Mouse (Mus musculus) liver, adult 2 months (tissue): ENCODE results near the gene Mpg. TPM values are rescaled to one million over a fixed set of nuclear protein-coding genes. Genes with fewer than 3 reads are reported as not detected.

Experiments
- DNase-seq: peaks from one replicate; pipeline ENCODE4 v3.0.0-alpha.2; 2011; ENCODE audit warnings: low read depth, low spot score; ENCODE audit errors: extremely low read depth
- H3K27ac ChIP-seq: fragments of 200-500 bp; replicated peaks from 2 replicates; pipeline ENCODE4 v1.5.1; 2012; ENCODE audit warnings: low read depth, mild to moderate bottlenecking, control low read depth, inconsistent platforms, low read length; ENCODE audit not compliant: insufficient read depth
- H3K27me3 ChIP-seq: fragments of 200-500 bp; 2 replicates; pipeline ENCODE4 v1.6.1; 2012; ENCODE audit warnings: mild to moderate bottlenecking, moderate library complexity, low read length, inconsistent platforms; ENCODE audit not compliant: control insufficient read depth, insufficient read depth
- H3K36me3 ChIP-seq: fragments of 200-500 bp; 2 replicates; pipeline ENCODE4 v1.6.1; 2012; ENCODE audit warnings: low read length, inconsistent platforms; ENCODE audit not compliant: control insufficient read depth, insufficient read depth
- H3K4me1 ChIP-seq: fragments of 200-500 bp; 2 replicates; pipeline ENCODE4 v1.6.1; 2011; ENCODE audit warnings: low read length; ENCODE audit not compliant: control insufficient read depth, insufficient read depth
- H3K4me3 ChIP-seq: fragments of 200-500 bp; 2 replicates; pipeline ENCODE4 v1.5.1; 2011; ENCODE audit warnings: low read depth, mild to moderate bottlenecking, control low read depth, low read length, moderate library complexity; ENCODE audit not compliant: insufficient read depth
- H3K79me2 ChIP-seq: fragments of 200-500 bp; 2 replicates; pipeline ENCODE4 v1.6.1; 2012; ENCODE audit warnings: inconsistent platforms, mild to moderate bottlenecking, low read length, moderate library complexity; ENCODE audit not compliant: control insufficient read depth, insufficient read depth
- H3K9ac ChIP-seq: fragments of 200-500 bp; 2 replicates; pipeline ENCODE4 v1.6.1; 2012; ENCODE audit warnings: low read depth, mild to moderate bottlenecking, control low read depth, inconsistent platforms, low read length
- CTCF ChIP-seq: fragments of 200-500 bp; IDR thresholded peaks from 2 replicates; pipeline ENCODE4 v1.5.1; 2011; ENCODE audit warnings: low read depth, low read length, control low read depth
- POLR2A ChIP-seq: fragments of 200-500 bp; IDR thresholded peaks from 2 replicates; pipeline ENCODE4 v1.6.1; 2011; ENCODE audit warnings: low read length, control low read depth; ENCODE audit not compliant: insufficient read depth; ENCODE audit errors: extremely low read depth
- WGBS: fragments of 180-500 bp; shearing (Covaris S2); methylation state at CpG from one replicate; pipeline ENCODE4 v1.1.7; 2018; 5-methylcytosine and 5-hydroxymethylcytosine counted together
- polyA plus RNA-seq: library from polyadenylated mRNA; depleted of rRNA; stranded (reverse); fragments of >200 nt; gene quantifications from 2 replicates; pipeline ENCODE4 v1.2.3, GENCODE M21; 2012; rRNA removed
- total RNA-seq: library from RNA; depleted of rRNA; stranded (reverse); fragments of >200 nt; gene quantifications from 2 replicates; pipeline ENCODE4 v1.2.3, GENCODE M21; 2014; rRNA removed

The Mpg gene
- total RNA-seq, result 9.0 and 10.3 TPM in 2 replicates
- 7.1 and 9.1 TPM in 2 replicates for polyA plus RNA-seq

GRCm38 (mm10) chr11:32226124-32226871 lies at the start of gene Mpg:
Mpg (plus strand) TSS chr11:32226505.
- H3K27me3 ChIP-seq, result no peaks in the 10 kb centered on the region
- 3% methylated on average over 45 of the region's 47 CpGs for WGBS
- H3K36me3 ChIP-seq, result no peaks in the 10 kb centered on the region; the same call in 1 of the 2 replicates
- peak; percentile 76 for DNase-seq
- peak within 1 kb of the TSS; percentile 96 for H3K4me3 ChIP-seq
- peak within 1 kb of the TSS; percentile 81 for H3K27ac ChIP-seq
- H3K79me2 ChIP-seq, result no peaks in the 10 kb centered on the region
- H3K9ac ChIP-seq, result peak within 1 kb of the TSS; percentile 98
- TF ChIP-seq POLR2A (peak; percentile 93), CTCF (no peak)
- peaks cover 18% of the 10 kb centered on the region for H3K4me1 ChIP-seq

GRCm38 (mm10) chr11:32178506-32178905 lies 47.8 kb upstream of the Mpg start:
- WGBS, result 80% methylated on average over 1 of the region's 1 CpGs

GRCm38 (mm10) chr11:32181246-32181645 lies 45.1 kb upstream of the Mpg start:
- H3K36me3 ChIP-seq, result no peaks in the 10 kb centered on the region
- no peak overlapping the region for H3K4me3 ChIP-seq
- DNase-seq, result no peak
- no peaks in the 10 kb centered on the region for H3K4me1 ChIP-seq
- no peak for TF ChIP-seq POLR2A
- no peak for TF ChIP-seq CTCF
- no peak overlapping the region for H3K9ac ChIP-seq
- H3K27me3 ChIP-seq, result no peaks in the 10 kb centered on the region
- 82% methylated on average over 4 of the region's 4 CpGs for WGBS
- H3K79me2 ChIP-seq, result no peaks in the 10 kb centered on the region
- no peak overlapping the region for H3K27ac ChIP-seq

More at GRCm38 (mm10) chr11:32178506-32178905, 47.8 kb upstream of the Mpg start:
- H3K4me3 ChIP-seq, result no peak overlapping the region
- H3K9ac ChIP-seq, result no peak overlapping the region
- no peaks in the 10 kb centered on the region for H3K36me3 ChIP-seq
- no peak overlapping the region for H3K27ac ChIP-seq
- H3K79me2 ChIP-seq, result no peaks in the 10 kb centered on the region
- no peak for TF ChIP-seq POLR2A
- no peak for TF ChIP-seq CTCF
- no peaks in the 10 kb centered on the region for H3K4me1 ChIP-seq
- no peaks in the 10 kb centered on the region for H3K27me3 ChIP-seq
- DNase-seq, result no peak

GRCm38 (mm10) chr11:32181973-32182868 lies 44.1 kb upstream of the Mpg start:
- no peak overlapping the region for H3K27ac ChIP-seq
- no peak overlapping the region for H3K4me3 ChIP-seq
- H3K79me2 ChIP-seq, result no peaks in the 10 kb centered on the region
- TF ChIP-seq POLR2A (no peak), CTCF (peak; percentile 91)
- no peaks in the 10 kb centered on the region for H3K36me3 ChIP-seq
- WGBS, result 42% methylated on average over 24 of the region's 25 CpGs
- DNase-seq, result peak; percentile 33
- no peaks in the 10 kb centered on the region for H3K27me3 ChIP-seq
- no peaks in the 10 kb centered on the region for H3K4me1 ChIP-seq
- H3K9ac ChIP-seq, result no peak overlapping the region

GRCm38 (mm10) chr11:32184469-32184868 lies 41.8 kb upstream of the Mpg start:
- no peak for DNase-seq
- no peak overlapping the region for H3K27ac ChIP-seq
- 87% methylated on average over 8 of the region's 8 CpGs for WGBS
- no peaks in the 10 kb centered on the region for H3K79me2 ChIP-seq
- H3K27me3 ChIP-seq, result no peaks in the 10 kb centered on the region
- no peaks in the 10 kb centered on the region for H3K4me1 ChIP-seq
- TF ChIP-seq POLR2A, result no peak
- TF ChIP-seq CTCF, result no peak
- H3K36me3 ChIP-seq, result no peaks in the 10 kb centered on the region
- no peak overlapping the region for H3K9ac ChIP-seq
- no peak overlapping the region for H3K4me3 ChIP-seq

- Histone ChIP-seq H3K27me3 (no peaks in the 10 kb centered on the region), H3K27ac (no peak overlapping the region), H3K36me3 (no peaks in the 10 kb centered on the region), H3K4me1 (no peaks in the 10 kb centered on the region), H3K9ac (no peak overlapping the region), H3K79me2 (no peaks in the 10 kb centered on the region), H3K4me3 (no peak overlapping the region)
- 83% methylated on average over 3 of the region's 3 CpGs for WGBS
- DNase-seq, result no peak
- TF ChIP-seq POLR2A, result no peak
- TF ChIP-seq CTCF, result no peak
Measured at GRCm38 (mm10) chr11:32186031-32186430, 40.3 kb upstream of the Mpg start.
